Mouse (Mus musculus): ENCODE results near the gene Mycbp.

Mycbp gene

DNA sequence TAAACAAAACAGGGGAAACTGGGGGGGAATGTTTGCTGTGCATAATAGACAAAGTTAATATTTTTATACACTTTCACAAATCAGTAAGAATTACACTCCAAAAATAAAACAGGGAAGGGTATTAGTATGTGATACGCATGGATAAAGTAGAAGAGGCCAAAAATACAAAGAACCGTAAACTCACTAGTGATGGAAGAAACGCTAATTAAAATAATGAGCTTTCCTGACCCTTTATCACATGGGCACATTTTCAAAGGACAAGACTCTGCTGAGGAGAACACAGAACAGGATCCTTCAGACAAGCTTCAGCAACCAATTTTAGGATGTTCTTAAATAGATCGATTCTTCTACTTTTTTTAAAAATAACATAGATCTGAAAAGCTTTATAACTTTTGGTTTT lies 42.1 kb downstream of the Mycbp start:
- no peak for DNase-seq

DNA sequence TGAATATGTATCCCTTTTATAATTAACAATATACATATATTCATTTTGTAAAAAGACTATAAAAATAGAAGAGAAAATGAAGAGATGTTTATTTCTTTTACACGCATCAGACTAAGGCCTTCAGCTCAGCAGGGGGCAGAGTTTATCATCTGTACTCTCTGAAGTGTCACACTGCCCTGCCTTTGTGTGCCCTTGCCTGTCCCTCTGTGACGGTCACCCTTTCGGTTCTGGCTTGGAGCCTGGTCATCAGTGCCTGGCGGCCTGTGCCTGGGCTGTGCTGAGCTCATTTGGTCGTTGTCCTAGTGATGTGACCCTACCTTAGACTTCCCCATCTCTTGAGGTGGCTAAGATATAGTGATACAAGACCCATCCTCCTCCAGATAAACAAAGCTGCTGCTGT lies 42.5 kb downstream of the Mycbp start:
- no peak for DNase-seq

DNA sequence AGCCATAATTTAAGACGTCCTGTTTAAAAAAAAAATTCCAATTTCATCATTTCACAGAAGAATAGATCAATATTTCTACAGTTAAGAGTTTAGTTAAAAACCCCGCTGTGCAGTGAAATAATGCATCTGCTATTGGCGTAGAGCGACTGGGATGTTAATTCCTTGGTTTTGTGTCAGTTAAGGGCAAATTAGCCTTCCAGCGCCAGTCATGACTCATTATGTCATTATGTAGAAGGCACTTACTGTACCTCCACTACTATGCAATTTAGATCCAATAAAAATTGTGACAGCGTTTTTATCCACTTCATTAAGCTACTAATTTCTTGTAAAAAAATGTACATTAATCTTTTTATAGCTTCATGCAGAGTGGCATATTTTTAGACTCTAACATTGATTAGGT lies 44.3 kb downstream of the Mycbp start:
- DNase-seq, result no peak

DNA sequence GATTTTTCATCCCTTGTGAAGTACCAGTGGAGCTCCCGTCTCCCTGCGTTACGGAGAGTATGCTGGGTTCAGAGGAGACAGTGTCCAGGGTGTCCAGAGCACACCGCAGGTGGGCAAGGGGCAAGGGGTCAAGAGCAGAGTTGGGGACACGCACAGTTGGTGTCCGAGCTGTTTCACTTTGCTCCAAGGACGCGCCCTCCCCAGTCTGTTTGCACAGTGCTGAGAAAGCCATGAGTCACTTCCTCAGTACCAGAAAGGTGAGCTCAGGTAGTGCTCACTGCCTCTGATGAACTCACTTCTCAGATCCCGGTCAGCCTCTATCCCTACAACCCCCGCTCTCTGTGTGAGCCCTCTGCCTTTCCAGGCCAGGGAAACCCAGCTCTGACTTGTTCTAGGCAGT lies 45.0 kb downstream of the Mycbp start:
- no peak for DNase-seq

DNA sequence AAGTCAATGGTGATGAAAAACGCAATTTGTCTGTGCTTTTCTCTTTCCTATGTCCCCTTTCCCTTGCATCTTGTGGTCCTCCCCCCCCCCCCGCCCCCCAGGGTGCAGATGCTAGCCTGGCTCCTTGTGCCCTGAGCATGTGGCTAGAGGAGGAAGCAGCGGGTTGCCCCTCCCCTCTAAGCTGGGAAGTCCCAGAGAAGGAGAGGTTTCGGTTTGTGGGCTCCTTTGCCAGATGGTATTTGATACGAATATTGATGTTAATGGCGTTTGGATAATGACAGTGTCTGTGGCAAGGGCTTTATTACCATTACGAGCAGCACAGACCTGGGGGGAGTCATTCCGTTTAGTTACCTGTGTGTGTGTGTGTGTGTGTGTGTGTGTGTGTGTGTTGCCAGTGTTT lies 47.4 kb downstream of the Mycbp start:
- DNase-seq, result no peak

DNA sequence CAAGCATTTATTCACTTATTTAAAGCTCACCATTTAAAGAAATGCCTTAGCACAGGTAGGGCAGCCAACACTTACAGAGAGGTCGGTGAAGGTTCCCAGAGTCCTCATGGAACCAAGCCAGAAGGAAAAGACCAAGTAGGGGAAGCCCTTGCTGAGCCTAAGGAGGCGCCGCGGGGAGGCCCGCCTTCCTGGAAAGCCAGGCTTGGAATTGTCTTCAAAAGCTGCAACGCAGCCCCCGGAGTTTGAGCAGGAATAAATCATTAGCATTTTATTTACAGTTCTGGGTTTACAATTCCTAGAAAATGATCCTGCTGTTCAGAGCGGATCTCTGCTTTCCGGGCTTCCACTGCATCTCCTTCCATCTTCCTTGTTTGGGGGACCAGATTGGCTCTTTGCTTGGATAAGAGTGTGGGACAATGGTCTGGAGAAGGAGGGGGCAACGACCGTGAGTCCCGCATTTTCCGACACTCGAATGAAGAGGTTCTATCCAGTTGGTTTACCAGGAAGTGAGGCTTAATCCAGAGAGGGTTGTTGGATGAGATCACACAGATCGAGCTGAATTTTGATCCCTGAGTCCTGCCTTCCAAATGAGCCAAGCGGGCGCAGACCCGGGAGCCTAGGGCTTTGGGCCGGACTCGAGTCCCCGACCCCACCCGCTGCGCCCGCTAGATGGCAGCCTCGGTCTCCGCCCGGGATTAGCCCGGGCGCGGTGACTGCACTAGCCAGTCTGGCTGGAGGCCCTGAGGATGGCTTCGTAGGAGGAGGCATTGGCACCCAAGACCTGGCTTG lies 52.3 kb downstream of the Mycbp start:
- peak; percentile 73 for DNase-seq

DNA sequence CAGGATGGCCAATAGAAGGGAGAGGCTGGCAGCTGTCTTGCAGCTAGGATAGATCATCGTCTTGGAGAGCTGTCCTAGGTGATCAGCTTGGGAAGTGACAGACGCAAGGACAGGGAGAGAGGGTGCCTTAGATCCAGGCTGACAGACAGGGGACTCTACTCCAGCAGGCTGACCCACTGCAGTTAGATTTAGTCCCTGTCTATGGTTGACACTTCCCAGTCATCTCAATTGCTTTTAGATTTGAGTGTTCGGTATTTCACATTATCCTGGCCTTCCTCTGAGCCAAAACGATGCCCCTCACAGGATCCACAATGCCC lies 52.8 kb downstream of the Mycbp start:
- no peak for DNase-seq

DNA sequence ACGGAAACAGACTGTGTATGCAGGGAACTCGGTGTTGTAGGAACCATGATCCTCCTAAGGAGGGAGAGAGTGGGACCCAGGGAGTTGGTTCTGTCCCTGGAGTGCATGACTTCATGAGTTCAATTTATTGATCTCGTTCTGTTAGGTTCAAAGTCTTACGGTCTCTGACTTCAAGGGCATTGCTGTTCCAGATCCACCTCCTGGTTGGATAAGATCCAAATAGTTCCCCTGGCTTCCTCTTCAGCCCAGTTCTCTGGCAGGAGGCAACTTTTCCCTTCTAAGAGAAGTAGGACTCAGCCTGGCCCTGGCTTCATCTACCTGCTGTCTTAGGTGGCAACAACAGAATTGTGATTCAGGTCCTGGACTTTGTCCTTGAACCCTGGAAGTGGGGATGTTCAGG lies 53.3 kb downstream of the Mycbp start:
- no peak for DNase-seq

DNA sequence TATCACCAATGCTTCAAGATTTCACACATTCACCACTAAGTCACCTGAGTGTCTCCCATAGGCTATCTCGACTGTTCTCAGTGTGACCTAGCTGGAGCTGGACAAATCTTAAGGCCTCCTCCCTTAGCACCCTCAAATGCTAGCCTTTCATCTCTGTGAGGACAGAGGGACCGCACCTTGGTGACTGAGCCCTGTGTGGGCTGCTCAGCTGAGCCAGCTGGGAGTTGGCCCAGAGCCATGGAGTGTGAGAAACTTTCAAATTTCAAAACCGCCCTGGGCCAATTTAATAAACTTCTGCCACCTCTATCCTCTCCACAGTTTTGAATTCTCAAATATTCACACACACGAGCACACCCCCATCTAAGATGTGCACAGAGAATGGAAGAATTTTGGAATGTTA lies 56.3 kb downstream of the Mycbp start:
- no peak for DNase-seq

Measured in right cerebral cortex, postnatal 25 days (tissue).